In the genomic region with DNA sequence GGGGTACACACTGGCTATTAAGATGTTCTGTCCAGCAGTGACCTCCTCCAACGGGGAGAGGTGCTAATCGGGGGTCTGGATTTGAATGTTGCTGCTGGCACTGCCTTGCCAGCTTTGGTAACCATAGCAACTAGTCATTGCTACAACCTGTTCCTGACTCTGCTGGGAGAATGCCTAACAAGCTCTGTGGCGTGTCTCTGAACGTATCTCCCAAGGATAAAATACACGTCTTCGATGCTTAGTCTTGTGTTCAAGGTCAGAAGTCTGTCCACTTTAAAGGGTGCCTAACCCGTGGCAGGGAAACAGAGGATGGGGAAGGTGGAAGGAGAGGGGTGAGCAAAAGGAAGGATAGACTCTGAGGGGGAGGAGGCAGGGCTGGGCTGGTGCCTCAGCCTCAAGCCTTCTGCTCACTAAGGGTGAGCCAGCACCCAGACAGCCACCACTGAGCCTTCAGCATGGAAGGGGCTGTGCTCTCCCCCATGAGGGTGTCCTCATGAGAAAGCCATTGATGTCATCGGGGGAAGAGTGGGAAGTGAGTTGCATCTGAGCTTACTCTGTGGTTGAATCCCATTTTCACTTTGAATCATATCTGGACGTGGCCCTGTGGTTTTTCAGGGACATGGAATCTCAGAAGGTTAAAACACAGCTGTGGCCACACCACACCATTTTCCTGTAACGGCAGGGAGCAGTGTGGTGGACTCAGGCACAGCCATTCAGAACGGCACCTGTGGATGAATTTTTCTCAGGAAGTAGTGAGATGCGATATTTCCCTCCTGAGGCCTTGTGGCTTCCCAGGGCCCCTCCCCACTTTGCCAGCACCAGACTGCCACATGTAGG, we compare ENCODE assay signal across 9 mouse cellular contexts.
DNase-seq lines count a peak whose midpoint lies in the region; ATAC-seq lines count a peak whose summit lies in the region.
"Had no signal": no experiment of that assay in that cellular context is flagged by ENCODE, and none has a peak within 500 bp of the region (broad histone marks: within the 10 kb centered on the region; RNA-seq: fewer than 3 reads in every experiment).

No protein-coding gene starts in this region.

- peak; percentile 51 to 78 for DNase-seq in layer of hippocampus, adult 18-20 months (ENCODE audit: low spot score in 2 of 2)
- DNase-seq in layer of hippocampus, postnatal 25 days (ENCODE audit: extremely low spot score in 1 of 2, low spot score in 1 of 2): no peak
- peak; percentile 86 for DNase-seq in 416B (ENCODE audit: low read depth)
- DNase-seq in lung, postnatal 14 days: no peak
- DNase-seq in kidney, postnatal 14 days: no peak
- DNase-seq: lung, adult 2 months; thymus, postnatal 36 days had no signal

- peak; percentile 63 for ATAC-seq in common myeloid progenitor, adult 5-6 weeks (replicated peaks; ENCODE audit: low read depth, poor library complexity, severe bottlenecking)
- peak; percentile 30 for ATAC-seq in megakaryocyte progenitor cell, adult 5-6 weeks (replicated peaks; ENCODE audit: poor library complexity)

Comparison
In these comparisons a context has a peak if more than half of its experiments do, and no peak if none do; other contexts are left out.
1. DNase-seq: peak in layer of hippocampus, adult 18-20 months (2 of 2) and 416B (single experiment); none in layer of hippocampus, postnatal 25 days (0 of 2), lung, postnatal 14 days (single experiment) and kidney, postnatal 14 days (single experiment).